Mouse (Mus musculus): ENCODE measurements around the gene Psma4. TPM values are rescaled to one million over a fixed set of nuclear protein-coding genes. Genes with fewer than 3 reads are reported as not detected.
"Not testable (repeated sequence)": the region's sequence is repeated elsewhere in the genome, so short reads cannot be mapped to it uniquely, and the experiment has no call there.

Gene Psma4
- polyA plus RNA-seq, 1 experiment from 2014 or later: 272 TPM

GRCm38 (mm10) chr9:54944467-54944866 lies 6.1 kb upstream of the Psma4 start:
- WGBS: 71% methylated on average over 2 of the region's 2 CpGs
- H3K27ac ChIP-seq: no peak overlapping the region
- ATAC-seq: no peak
- no peaks in the 10 kb centered on the region for H3K27me3 ChIP-seq
- H3K9me3 ChIP-seq: no peaks in the 10 kb centered on the region
- H3K4me3 ChIP-seq (replicated peaks): no peak overlapping the region
- H3K36me3 ChIP-seq: no peaks in the 10 kb centered on the region
- H3K9ac ChIP-seq (replicated peaks): no peak overlapping the region
- no peak overlapping the region for H3K4me2 ChIP-seq (replicated peaks)
- H3K4me1 ChIP-seq (replicated peaks): no peaks in the 10 kb centered on the region

GRCm38 (mm10) chr9:54946256-54946655 lies 4.3 kb upstream of the Psma4 start:
- no peak for ATAC-seq
- H3K4me2 ChIP-seq (replicated peaks): no peak overlapping the region
- no peak overlapping the region for H3K27ac ChIP-seq
- H3K9me3 ChIP-seq: no peaks in the 10 kb centered on the region
- no peak overlapping the region for H3K9ac ChIP-seq (replicated peaks)
- peaks cover under 1% of the 10 kb centered on the region for H3K4me1 ChIP-seq (replicated peaks)
- no peak overlapping the region for H3K4me3 ChIP-seq (replicated peaks)
- H3K27me3 ChIP-seq: no peaks in the 10 kb centered on the region
- WGBS: 83% methylated on average over 16 of the region's 16 CpGs
- no peaks in the 10 kb centered on the region for H3K36me3 ChIP-seq

- H3K4me3 ChIP-seq (replicated peaks): no peak overlapping the region
- no peak overlapping the region for H3K9ac ChIP-seq (replicated peaks)
- H3K27ac ChIP-seq: no peak overlapping the region
- peaks cover 30% of the 10 kb centered on the region for H3K4me1 ChIP-seq (replicated peaks)
- no peaks in the 10 kb centered on the region for H3K27me3 ChIP-seq
- no peaks in the 10 kb centered on the region for H3K9me3 ChIP-seq
- peaks cover 17% of the 10 kb centered on the region for H3K36me3 ChIP-seq
- no peak overlapping the region for H3K4me2 ChIP-seq (replicated peaks)
- no peak for ATAC-seq
These were observed 1.1 kb upstream of the Psma4 start for GRCm38 (mm10) chr9:54949465-54949864.

- H3K4me3 ChIP-seq (replicated peaks): peak overlapping the region; percentile 91
- H3K27me3 ChIP-seq, H3K9me3 ChIP-seq: not testable (repeated sequence)
- peak overlapping the region; percentile 73 for H3K4me2 ChIP-seq (replicated peaks)
- peak overlapping the region; percentile 92 for H3K9ac ChIP-seq (replicated peaks)
- ATAC-seq: peak; percentile 52
- peaks cover 30% of the 10 kb centered on the region for H3K4me1 ChIP-seq (replicated peaks)
- 54% methylated on average over 8 of the region's 8 CpGs for WGBS
- peak overlapping the region; percentile 94 for H3K27ac ChIP-seq
- H3K36me3 ChIP-seq: peaks cover 22% of the 10 kb centered on the region
These were observed 428 bp upstream of the Psma4 start for GRCm38 (mm10) chr9:54950162-54950561.

- H3K36me3 ChIP-seq: peaks cover 51% of the 10 kb centered on the region
- WGBS: 91% methylated on average over 4 of the region's 4 CpGs
- no peak overlapping the region for H3K27ac ChIP-seq
- no peak overlapping the region for H3K4me3 ChIP-seq (replicated peaks)
- no peaks in the 10 kb centered on the region for H3K4me1 ChIP-seq (replicated peaks)
- H3K27me3 ChIP-seq: no peaks in the 10 kb centered on the region
- no peak overlapping the region for H3K9ac ChIP-seq (replicated peaks)
- no peak for ATAC-seq
- peaks cover 6% of the 10 kb centered on the region; the same call in 1 of the 2 replicates for H3K9me3 ChIP-seq
- H3K4me2 ChIP-seq (replicated peaks): no peak overlapping the region
These were observed 10.5 kb downstream of the Psma4 start for GRCm38 (mm10) chr9:54961059-54961458.

GRCm38 (mm10) chr9:54963669-54964068 lies 13.1 kb downstream of the Psma4 start:
- Histone ChIP-seq H3K9ac (replicated peaks) (no peak overlapping the region), H3K9me3 (peaks cover 6% of the 10 kb centered on the region; the same call in 1 of the 2 replicates), H3K36me3 (peaks cover 27% of the 10 kb centered on the region), H3K4me2 (replicated peaks) (no peak overlapping the region), H3K27ac (no peak overlapping the region), H3K4me3 (replicated peaks) (no peak overlapping the region), H3K4me1 (replicated peaks) (no peaks in the 10 kb centered on the region), H3K27me3 (no peaks in the 10 kb centered on the region)
- no peak for ATAC-seq

GRCm38 (mm10) chr9:54969972-54970637 lies 19.5 kb downstream of the Psma4 start:
- Histone ChIP-seq H3K27me3 (0 out of 2 replicates have a peak, but pooled peaks cover 2% of the 10 kb centered on the region), H3K36me3 (no peaks in the 10 kb centered on the region), H3K4me3 (replicated peaks) (no peak overlapping the region), H3K9me3 (no peaks in the 10 kb centered on the region), H3K4me1 (replicated peaks) (0 out of 2 replicates have a peak, but pooled peaks cover 5% of the 10 kb centered on the region), H3K9ac (replicated peaks) (no peak overlapping the region), H3K4me2 (replicated peaks) (no peak overlapping the region), H3K27ac (no peak overlapping the region)
- 68% methylated on average over 8 of the region's 8 CpGs for WGBS
- no peak for ATAC-seq

GRCm38 (mm10) chr9:54980674-54981073 lies 30.1 kb downstream of the Psma4 start, which contains the start of gene Chrna5:
Gene Chrna5, plus strand, starts transcription at chr9:54980880.
- no peak within 1 kb of the TSS for H3K27ac ChIP-seq
- peak; percentile 79 for ATAC-seq

GRCm38 (mm10) chr9:54981291-54982191 lies 31.0 kb downstream of the Psma4 start:
- H3K9me3 ChIP-seq: no peaks in the 10 kb centered on the region
- peaks cover 29% of the 10 kb centered on the region for H3K4me1 ChIP-seq (replicated peaks)
- H3K36me3 ChIP-seq: no peaks in the 10 kb centered on the region
- H3K27ac ChIP-seq: no peak overlapping the region
- peak overlapping the region; percentile 61 for H3K4me3 ChIP-seq (replicated peaks)
- H3K4me2 ChIP-seq (replicated peaks): peak overlapping the region; percentile 81
- H3K9ac ChIP-seq (replicated peaks): peak overlapping the region; percentile 65
- 1% methylated on average over 82 of the region's 85 CpGs for WGBS
- peaks cover 73% of the 10 kb centered on the region for H3K27me3 ChIP-seq
- peak; percentile 85 for ATAC-seq

More at GRCm38 (mm10) chr9:54980674-54981073, 30.1 kb downstream of the Psma4 start, which contains the start of gene Chrna5:
- Histone ChIP-seq H3K27me3 (peaks cover 76% of the 10 kb centered on the region), H3K9me3 (no peaks in the 10 kb centered on the region), H3K4me2 (replicated peaks) (peak within 1 kb of the TSS; percentile 81), H3K4me3 (replicated peaks) (peak within 1 kb of the TSS; percentile 61), H3K36me3 (no peaks in the 10 kb centered on the region), H3K4me1 (replicated peaks) (peaks cover 29% of the 10 kb centered on the region), H3K9ac (replicated peaks) (peak within 1 kb of the TSS; percentile 65)
- WGBS: 34% methylated on average over 8 of the region's 8 CpGs

GRCm38 (mm10) chr9:54982401-54982800 lies 31.8 kb downstream of the Psma4 start:
- peaks cover 29% of the 10 kb centered on the region for H3K4me1 ChIP-seq (replicated peaks)
- H3K9ac ChIP-seq (replicated peaks): peak overlapping the region; percentile 65; the same call in 1 of the 2 replicates
- 8% methylated on average over 7 of the region's 7 CpGs for WGBS
- peak overlapping the region; percentile 61 for H3K4me3 ChIP-seq (replicated peaks)
- H3K27me3 ChIP-seq: peaks cover 64% of the 10 kb centered on the region
- no peaks in the 10 kb centered on the region for H3K36me3 ChIP-seq
- H3K4me2 ChIP-seq (replicated peaks): peak overlapping the region; percentile 81
- H3K27ac ChIP-seq: no peak overlapping the region
- ATAC-seq: no peak
- no peaks in the 10 kb centered on the region for H3K9me3 ChIP-seq

- 78% methylated on average over 3 of the region's 3 CpGs for WGBS
- no peak overlapping the region for H3K4me2 ChIP-seq (replicated peaks)
- H3K27ac ChIP-seq: no peak overlapping the region
- H3K27me3 ChIP-seq: peaks cover 8% of the 10 kb centered on the region
- no peak overlapping the region for H3K4me3 ChIP-seq (replicated peaks)
- no peak for ATAC-seq
- H3K9me3 ChIP-seq: no peaks in the 10 kb centered on the region
- H3K36me3 ChIP-seq: no peaks in the 10 kb centered on the region
- H3K4me1 ChIP-seq (replicated peaks): no peaks in the 10 kb centered on the region
- H3K9ac ChIP-seq (replicated peaks): no peak overlapping the region
These were observed 39.8 kb downstream of the Psma4 start for GRCm38 (mm10) chr9:54990362-54990761.

- Histone ChIP-seq H3K4me1 (replicated peaks) (no peaks in the 10 kb centered on the region), H3K9ac (replicated peaks) (no peak overlapping the region), H3K27me3 (0 out of 2 replicates have a peak, but pooled peaks cover 3% of the 10 kb centered on the region), H3K27ac (no peak overlapping the region), H3K4me2 (replicated peaks) (no peak overlapping the region), H3K9me3 (no peaks in the 10 kb centered on the region), H3K4me3 (replicated peaks) (no peak overlapping the region), H3K36me3 (no peaks in the 10 kb centered on the region)
- ATAC-seq: no peak
- 35% methylated on average over 3 of the region's 3 CpGs for WGBS
These were observed 43.8 kb downstream of the Psma4 start for GRCm38 (mm10) chr9:54994381-54994780.

Measured in midbrain, embryonic 13.5 days (tissue).